Mouse (Mus musculus) olfactory bulb, adult 2 months (tissue): Measurements from ENCODE around the gene Ttyh2.

Source experiments
- CTCF ChIP-seq: fragments of 200-500 bp; IDR thresholded peaks from 2 replicates; pipeline ENCODE4 v1.5.1; 2012; ENCODE audit warnings: low read depth, mild to moderate bottlenecking, low read length, moderate library complexity; ENCODE audit not compliant: insufficient read depth
- POLR2A ChIP-seq: fragments of 200-500 bp; IDR thresholded peaks from 2 replicates; pipeline ENCODE4 v1.6.1; 2012; ENCODE audit warnings: mild to moderate bottlenecking, low read depth, low read length, moderate library complexity; ENCODE audit not compliant: insufficient read depth

DNA sequence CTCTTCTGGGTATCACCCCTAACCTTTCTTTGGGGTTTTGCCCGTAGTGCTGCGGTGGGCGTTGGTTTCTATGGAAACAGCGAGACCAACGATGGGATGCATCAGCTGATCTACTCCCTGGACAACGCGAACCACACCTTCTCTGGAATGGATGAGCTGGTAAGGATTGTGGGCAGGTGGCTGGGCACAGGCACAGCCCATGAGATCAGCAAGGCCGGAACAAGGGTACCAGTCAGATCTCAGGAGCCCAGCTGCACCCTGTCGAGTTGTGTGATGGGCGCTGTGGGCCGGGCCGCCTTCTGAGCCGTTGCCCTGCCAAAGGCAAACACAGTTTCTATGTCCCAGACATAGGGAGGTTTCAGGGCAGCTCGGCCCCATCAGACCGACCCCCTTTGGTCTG lies 15.0 kb downstream of the Ttyh2 start:
- TF ChIP-seq POLR2A (no peak), CTCF (no peak)
